In genomic region chr17:62607304-62607914, GRCm38 (mm10) we compare ENCODE assay signal across 8 mouse cellular contexts.
DNase-seq lines count a peak whose midpoint lies in the region; ATAC-seq lines count a peak whose summit lies in the region.

No protein-coding gene starts in this region.

- DNase-seq in cerebellum, adult 11-12 months: peak; percentile 9
- no peak for DNase-seq in cerebellum, postnatal 4 days (ENCODE audit: low spot score in 2 of 2)
- DNase-seq in layer of hippocampus, adult 9-11 months: peak; percentile 50
- no peak for DNase-seq in thymus, postnatal 36 days
- DNase-seq in T-cell, adult 2 months (ENCODE audit: low spot score): no peak

- peak overlapping the region; percentile 1; the same call in 1 of the 2 replicates for H3K4me2 ChIP-seq in forebrain, embryonic 12.5 days
- H3K4me2 ChIP-seq in neural tube, embryonic 15.5 days: peak overlapping the region; percentile 33

- H3K27ac ChIP-seq in forebrain, embryonic 12.5 days: no peak overlapping the region
- H3K27ac ChIP-seq in neural tube, embryonic 15.5 days (replicated peaks): peak overlapping the region; percentile 29

- H3K4me3 ChIP-seq in forebrain, embryonic 12.5 days (replicated peaks): no peak overlapping the region
- 0 out of 2 replicates have a peak overlapping the region, but pooled peaks have one; percentile 0 for H3K4me3 ChIP-seq in neural tube, embryonic 15.5 days (replicated peaks)

- H3K9me3 ChIP-seq in forebrain, embryonic 12.5 days: no peaks in the 10 kb centered on the region
- H3K9me3 ChIP-seq in neural tube, embryonic 15.5 days (replicated peaks): no peaks in the 10 kb centered on the region

- peaks cover 18% of the 10 kb centered on the region for H3K27me3 ChIP-seq in forebrain, embryonic 12.5 days
- no peaks in the 10 kb centered on the region for H3K27me3 ChIP-seq in neural tube, embryonic 15.5 days (replicated peaks)

- H3K36me3 ChIP-seq in forebrain, embryonic 12.5 days (replicated peaks): no peaks in the 10 kb centered on the region
- H3K36me3 ChIP-seq in neural tube, embryonic 15.5 days: no peaks in the 10 kb centered on the region

- ATAC-seq in forebrain, embryonic 12.5 days (ENCODE audit: low FRiP score): peak; percentile 61
- peak; percentile 59 for ATAC-seq in neural tube, embryonic 15.5 days (ENCODE audit: low FRiP score)
- ATAC-seq in inflammation-experienced regulatory T-cells, adult 6 months: no peak

- 50% methylated on average over 18 of the region's 18 CpGs for WGBS in forebrain, embryonic 12.5 days
- 30% methylated on average over 18 of the region's 18 CpGs for WGBS in neural tube, embryonic 15.5 days

- H3K4me1 ChIP-seq in forebrain, embryonic 12.5 days: peaks cover 28% of the 10 kb centered on the region
- peaks cover 27% of the 10 kb centered on the region for H3K4me1 ChIP-seq in neural tube, embryonic 15.5 days

- H3K9ac ChIP-seq in forebrain, embryonic 12.5 days: no peak overlapping the region
- H3K9ac ChIP-seq in neural tube, embryonic 15.5 days (replicated peaks): no peak overlapping the region

Comparison
In these comparisons a context has a peak if more than half of its experiments do, and no peak if none do; other contexts are left out.
1. DNase-seq: peak in cerebellum, adult 11-12 months (single experiment) and layer of hippocampus, adult 9-11 months (single experiment); none in cerebellum, postnatal 4 days (0 of 2), thymus, postnatal 36 days (0 of 2) and T-cell, adult 2 months (single experiment).